Mouse (Mus musculus): ENCODE results near the gene Abca17. TPM values are rescaled to one million over a fixed set of nuclear protein-coding genes. Genes with fewer than 3 reads are reported as not detected.
A peak's percentile ranks its signal among the peaks of the same experiment; 100 is the strongest.

The Abca17 gene
- polyA plus RNA-seq, 1 experiment = not detected

- Histone ChIP-seq H3K4me1 (ENCODE audit: control insufficient read depth, insufficient read depth, low read length) (peaks cover 19% of the 10 kb centered on the region), H3K4me3 (ENCODE audit: insufficient read depth, low read depth, low read length) (no peak overlapping the region), H3K27ac (ENCODE audit: insufficient read depth, low read depth, low read length) (no peak overlapping the region)
- TF ChIP-seq POLR2A (IDR thresholded peaks at IDR 0.05; ENCODE audit: insufficient read depth, low read depth, low read length) (no peak), CTCF (IDR thresholded peaks at IDR 0.05; ENCODE audit: insufficient read depth, low read depth, low read length) (no peak)
- WGBS = 82% methylated on average over 3 of the region's 3 CpGs
Observed at GRCm38 (mm10) chr17:24353960-24354359, 3.1 kb upstream of the Abca17 start.

GRCm38 (mm10) chr17:24352370-24353194 lies 1.7 kb upstream of the Abca17 start:
- TF ChIP-seq POLR2A (IDR thresholded peaks at IDR 0.05; ENCODE audit: insufficient read depth, low read depth, low read length) (no peak), CTCF (IDR thresholded peaks at IDR 0.05; ENCODE audit: insufficient read depth, low read depth, low read length) (no peak)
- peaks cover 19% of the 10 kb centered on the region for H3K4me1 ChIP-seq (ENCODE audit: control insufficient read depth, insufficient read depth, low read length)
- peak overlapping the region; percentile 76 for H3K4me3 ChIP-seq (ENCODE audit: insufficient read depth, low read depth, low read length)
- H3K27ac ChIP-seq (ENCODE audit: insufficient read depth, low read depth, low read length) = peak overlapping the region; percentile 13
- WGBS = 1% methylated on average over 36 of the region's 36 CpGs

- WGBS = under 1% methylated on average over 55 of the region's 55 CpGs
- Histone ChIP-seq H3K4me3 (ENCODE audit: insufficient read depth, low read depth, low read length) (peak within 1 kb of the TSS; percentile 76), H3K4me1 (ENCODE audit: control insufficient read depth, insufficient read depth, low read length) (peaks cover 19% of the 10 kb centered on the region), H3K27ac (ENCODE audit: insufficient read depth, low read depth, low read length) (peak within 1 kb of the TSS; percentile 13)
- TF ChIP-seq CTCF (IDR thresholded peaks at IDR 0.05; ENCODE audit: insufficient read depth, low read depth, low read length) = peak; percentile 82
- peak; percentile 56; the same call in 1 of the 2 replicates for TF ChIP-seq POLR2A (IDR thresholded peaks at IDR 0.05; ENCODE audit: insufficient read depth, low read depth, low read length)
Observed at GRCm38 (mm10) chr17:24351760-24352357, 991 bp upstream of the Abca17 start, which contains the start of gene Abca3. TSS of gene Abca3 (plus strand) at chr17:24351950.

- WGBS = 60% methylated on average over 2 of the region's 2 CpGs
- no peak overlapping the region for H3K4me3 ChIP-seq (ENCODE audit: insufficient read depth, low read depth, low read length)
- H3K27ac ChIP-seq (ENCODE audit: insufficient read depth, low read depth, low read length) = no peak overlapping the region
- TF ChIP-seq CTCF (IDR thresholded peaks at IDR 0.05; ENCODE audit: insufficient read depth, low read depth, low read length) (no peak), POLR2A (IDR thresholded peaks at IDR 0.05; ENCODE audit: insufficient read depth, low read depth, low read length) (no peak)
- H3K4me1 ChIP-seq (ENCODE audit: control insufficient read depth, insufficient read depth, low read length) = peaks cover 10% of the 10 kb centered on the region
Observed at GRCm38 (mm10) chr17:24349176-24349575, 1.7 kb downstream of the Abca17 start.

- Histone ChIP-seq H3K4me1 (ENCODE audit: control insufficient read depth, insufficient read depth, low read length) (peaks cover 6% of the 10 kb centered on the region), H3K27ac (ENCODE audit: insufficient read depth, low read depth, low read length) (no peak overlapping the region), H3K4me3 (ENCODE audit: insufficient read depth, low read depth, low read length) (no peak overlapping the region)
- 44% methylated on average over 7 of the region's 7 CpGs for WGBS
- TF ChIP-seq CTCF (IDR thresholded peaks at IDR 0.05; ENCODE audit: insufficient read depth, low read depth, low read length) (no peak), POLR2A (IDR thresholded peaks at IDR 0.05; ENCODE audit: insufficient read depth, low read depth, low read length) (no peak)
Observed at GRCm38 (mm10) chr17:24346831-24347230, 4.0 kb downstream of the Abca17 start.

GRCm38 (mm10) chr17:24344672-24345071 lies 6.2 kb downstream of the Abca17 start:
- Histone ChIP-seq H3K4me3 (ENCODE audit: insufficient read depth, low read depth, low read length) (no peak overlapping the region), H3K4me1 (ENCODE audit: control insufficient read depth, insufficient read depth, low read length) (no peaks in the 10 kb centered on the region), H3K27ac (ENCODE audit: insufficient read depth, low read depth, low read length) (no peak overlapping the region)
- 87% methylated on average over 8 of the region's 8 CpGs for WGBS
- TF ChIP-seq POLR2A (IDR thresholded peaks at IDR 0.05; ENCODE audit: insufficient read depth, low read depth, low read length) (no peak), CTCF (IDR thresholded peaks at IDR 0.05; ENCODE audit: insufficient read depth, low read depth, low read length) (no peak)

GRCm38 (mm10) chr17:24327656-24328055 lies 23.2 kb downstream of the Abca17 start:
- no peaks in the 10 kb centered on the region for H3K4me1 ChIP-seq (ENCODE audit: control insufficient read depth, insufficient read depth, low read length)
- WGBS = 69% methylated on average over 7 of the region's 7 CpGs
- H3K27ac ChIP-seq (ENCODE audit: insufficient read depth, low read depth, low read length) = no peak overlapping the region
- H3K4me3 ChIP-seq (ENCODE audit: insufficient read depth, low read depth, low read length) = no peak overlapping the region
- TF ChIP-seq POLR2A (IDR thresholded peaks at IDR 0.05; ENCODE audit: insufficient read depth, low read depth, low read length) (no peak), CTCF (IDR thresholded peaks at IDR 0.05; ENCODE audit: insufficient read depth, low read depth, low read length) (no peak)

GRCm38 (mm10) chr17:24325051-24325450 lies 25.8 kb downstream of the Abca17 start:
- no peak overlapping the region for H3K27ac ChIP-seq (ENCODE audit: insufficient read depth, low read depth, low read length)
- TF ChIP-seq POLR2A (IDR thresholded peaks at IDR 0.05; ENCODE audit: insufficient read depth, low read depth, low read length) (no peak), CTCF (IDR thresholded peaks at IDR 0.05; ENCODE audit: insufficient read depth, low read depth, low read length) (no peak)
- H3K4me1 ChIP-seq (ENCODE audit: control insufficient read depth, insufficient read depth, low read length) = no peaks in the 10 kb centered on the region
- H3K4me3 ChIP-seq (ENCODE audit: insufficient read depth, low read depth, low read length) = no peak overlapping the region
- 84% methylated on average over 10 of the region's 10 CpGs for WGBS

- no peaks in the 10 kb centered on the region for H3K4me1 ChIP-seq (ENCODE audit: control insufficient read depth, insufficient read depth, low read length)
- no peak for TF ChIP-seq POLR2A (IDR thresholded peaks at IDR 0.05; ENCODE audit: insufficient read depth, low read depth, low read length)
- no peak for TF ChIP-seq CTCF (IDR thresholded peaks at IDR 0.05; ENCODE audit: insufficient read depth, low read depth, low read length)
- 61% methylated on average over 3 of the region's 3 CpGs for WGBS
- no peak overlapping the region for H3K27ac ChIP-seq (ENCODE audit: insufficient read depth, low read depth, low read length)
- H3K4me3 ChIP-seq (ENCODE audit: insufficient read depth, low read depth, low read length) = no peak overlapping the region
Observed at GRCm38 (mm10) chr17:24320826-24321225, 30.0 kb downstream of the Abca17 start.
